Mouse (Mus musculus): ENCODE results near the gene Nemp1. TPM values are rescaled to one million over a fixed set of nuclear protein-coding genes. Genes with fewer than 3 reads are reported as not detected.

Gene Nemp1
- polyA plus RNA-seq, 1 experiment from 2014 or later: 11.2 TPM

DNA sequence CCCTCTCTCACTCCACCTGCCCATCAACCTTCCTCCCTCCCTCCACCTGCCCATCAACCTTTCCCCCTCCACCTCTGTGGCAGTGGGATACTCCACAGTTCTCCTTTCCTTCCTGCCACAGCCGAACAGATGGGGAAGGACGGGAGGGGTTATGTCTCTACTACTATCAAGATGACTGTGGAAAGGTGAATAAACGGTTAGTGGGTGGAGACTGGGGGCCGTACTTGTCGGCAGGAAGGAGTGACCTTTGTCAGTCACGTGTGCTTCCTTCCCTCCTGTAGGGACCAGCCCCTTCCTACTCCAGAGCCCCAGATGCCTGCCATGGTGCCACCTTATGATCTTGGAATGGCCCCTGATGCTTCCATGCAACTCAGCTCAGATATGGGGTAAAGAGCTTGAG is 8.6 kb upstream of the Nemp1 start:
- Histone ChIP-seq H3K27ac (replicated peaks; ENCODE audit: low read depth, low read length) (no peak overlapping the region), H3K4me2 (ENCODE audit: low read depth, low read length) (no peak overlapping the region), H3K4me3 (ENCODE audit: low read depth, low read length) (no peak overlapping the region), H3K9me3 (replicated peaks; ENCODE audit: control insufficient read depth, low read length) (no peaks in the 10 kb centered on the region), H3K9ac (replicated peaks; ENCODE audit: low read length) (peak overlapping the region; percentile 25; the same call in 1 of the 2 replicates), H3K27me3 (ENCODE audit: control insufficient read depth, insufficient read depth, low read length) (no peaks in the 10 kb centered on the region), H3K4me1 (ENCODE audit: control insufficient read depth, insufficient read depth, low read length) (peaks cover 12% of the 10 kb centered on the region), H3K36me3 (replicated peaks; ENCODE audit: control insufficient read depth, insufficient read depth, low read depth, low read length) (no peaks in the 10 kb centered on the region; the same call in 1 of the 2 replicates)
- DNase-seq (ENCODE audit: low spot score) (no peak), ATAC-seq (replicated peaks; ENCODE audit: insufficient number of reproducible peaks, low FRiP score, low TSS enrichment, low read depth) (no peak)
- 21% methylated on average over 6 of the region's 6 CpGs for WGBS

DNA sequence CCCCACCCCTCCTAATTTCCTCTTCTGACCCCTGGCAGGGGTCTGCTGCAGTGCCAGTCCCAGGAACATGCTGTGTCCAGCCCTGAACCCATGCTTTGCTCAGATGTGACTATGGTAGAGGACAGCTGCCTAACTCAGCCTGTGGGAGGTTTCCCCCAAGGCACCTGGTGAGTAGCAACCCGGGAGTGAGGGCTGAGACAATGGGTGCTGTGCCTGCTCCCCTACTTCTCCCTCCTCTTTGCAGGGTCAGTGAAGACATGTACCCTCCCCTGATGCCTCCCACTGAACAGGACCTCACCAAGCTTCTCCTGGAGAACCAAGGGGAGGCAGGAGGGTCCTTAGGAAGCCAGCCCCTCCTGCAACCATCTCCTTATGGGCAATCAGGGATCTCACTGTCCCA is 7.2 kb upstream of the Nemp1 start:
- Histone ChIP-seq H3K4me3 (ENCODE audit: low read depth, low read length) (no peak overlapping the region), H3K36me3 (replicated peaks; ENCODE audit: control insufficient read depth, insufficient read depth, low read depth, low read length) (peaks cover 2% of the 10 kb centered on the region), H3K4me1 (ENCODE audit: control insufficient read depth, insufficient read depth, low read length) (peaks cover 23% of the 10 kb centered on the region), H3K27me3 (ENCODE audit: control insufficient read depth, insufficient read depth, low read length) (peaks cover 2% of the 10 kb centered on the region; the same call in 1 of the 2 replicates), H3K4me2 (ENCODE audit: low read depth, low read length) (no peak overlapping the region), H3K9ac (replicated peaks; ENCODE audit: low read length) (no peak overlapping the region), H3K27ac (replicated peaks; ENCODE audit: low read depth, low read length) (no peak overlapping the region), H3K9me3 (replicated peaks; ENCODE audit: control insufficient read depth, low read length) (no peaks in the 10 kb centered on the region)
- 58% methylated on average over 1 of the region's 1 CpGs for WGBS
- ATAC-seq (replicated peaks; ENCODE audit: insufficient number of reproducible peaks, low FRiP score, low TSS enrichment, low read depth) (no peak), DNase-seq (ENCODE audit: low spot score) (no peak)

DNA sequence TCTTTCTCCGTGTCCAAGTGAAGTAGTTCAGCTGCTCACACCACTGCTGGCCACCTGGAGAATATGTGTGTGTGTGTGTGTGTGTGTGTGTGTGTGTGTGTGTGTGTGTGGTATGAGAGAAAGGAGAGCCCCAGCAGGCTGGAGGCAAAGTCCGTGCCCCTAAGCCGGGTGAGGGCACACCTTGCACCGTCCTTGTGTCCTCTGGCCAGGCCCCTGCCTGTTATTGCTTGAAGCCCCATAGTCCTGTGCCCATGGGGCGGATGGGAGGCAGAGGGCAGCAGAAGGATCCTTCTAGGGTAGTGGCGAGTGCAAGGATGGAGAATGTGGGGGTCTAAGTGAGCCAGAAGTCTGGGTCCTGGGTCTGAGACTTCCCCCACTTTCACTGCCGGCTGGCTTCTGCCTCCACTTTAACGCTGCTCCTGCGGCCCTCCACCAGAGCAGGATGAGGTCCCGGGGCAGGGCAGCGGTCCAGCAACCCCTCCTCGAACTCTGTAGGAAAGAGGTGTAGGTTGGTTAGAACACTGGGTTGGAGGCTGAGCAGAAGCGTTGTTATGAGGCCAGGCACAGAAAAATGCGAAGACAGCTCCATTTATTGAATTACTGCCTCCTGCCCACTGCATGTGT is 5.3 kb upstream of the Nemp1 start:
- WGBS: 23% methylated on average over 14 of the region's 14 CpGs
- Histone ChIP-seq H3K36me3 (replicated peaks; ENCODE audit: control insufficient read depth, insufficient read depth, low read depth, low read length) (peaks cover 2% of the 10 kb centered on the region; the same call in 1 of the 2 replicates), H3K4me3 (ENCODE audit: low read depth, low read length) (peak overlapping the region; percentile 6; the same call in 1 of the 2 replicates), H3K9ac (replicated peaks; ENCODE audit: low read length) (no peak overlapping the region; the same call in 1 of the 2 replicates), H3K9me3 (replicated peaks; ENCODE audit: control insufficient read depth, low read length) (no peaks in the 10 kb centered on the region), H3K4me2 (ENCODE audit: low read depth, low read length) (peak overlapping the region; percentile 27), H3K4me1 (ENCODE audit: control insufficient read depth, insufficient read depth, low read length) (peaks cover 26% of the 10 kb centered on the region), H3K27me3 (ENCODE audit: control insufficient read depth, insufficient read depth, low read length) (peaks cover 2% of the 10 kb centered on the region; the same call in 1 of the 2 replicates), H3K27ac (replicated peaks; ENCODE audit: low read depth, low read length) (0 out of 2 replicates have a peak overlapping the region, but pooled peaks have one; percentile 28)
- DNase-seq (ENCODE audit: low spot score): no peak
- ATAC-seq (replicated peaks; ENCODE audit: insufficient number of reproducible peaks, low FRiP score, low TSS enrichment, low read depth): no peak

DNA sequence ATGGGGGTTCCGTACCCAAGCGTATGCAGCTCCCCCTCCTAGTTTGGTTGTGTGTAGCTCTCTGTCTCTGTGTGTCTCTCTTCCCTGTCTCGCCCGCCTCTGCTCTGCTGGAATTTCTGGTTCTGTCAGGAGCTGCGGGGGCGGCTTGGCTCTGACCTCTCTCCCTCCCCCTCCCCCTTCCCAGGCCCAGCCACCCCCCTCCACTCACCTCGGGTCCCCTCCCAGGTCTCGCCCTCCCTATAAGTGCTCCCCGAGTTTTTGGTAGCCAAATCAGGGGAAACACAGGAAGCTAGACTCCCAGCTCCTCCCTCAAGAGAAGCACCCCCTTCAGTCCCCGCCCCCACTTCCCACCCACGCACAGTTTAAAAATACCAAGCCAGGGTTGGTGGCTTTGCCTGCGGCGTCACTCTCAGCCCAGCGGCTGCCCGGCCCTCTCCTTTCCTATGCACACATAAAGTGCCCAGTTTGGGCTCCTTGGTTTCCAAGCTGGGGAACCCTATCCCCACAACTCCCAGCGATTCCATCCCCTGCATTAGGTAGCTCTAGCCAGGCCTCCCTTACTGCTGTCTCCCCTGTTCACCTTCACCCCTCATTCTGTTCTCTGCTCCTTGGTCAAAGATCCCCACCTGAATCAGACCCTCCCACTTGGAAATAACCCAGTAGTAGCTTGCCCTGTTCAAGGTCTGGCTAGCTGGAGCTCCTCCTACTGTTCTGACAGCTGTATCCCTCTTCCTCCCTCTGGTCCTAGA is 4.6 kb upstream of the Nemp1 start:
- DNase-seq (ENCODE audit: low spot score): peak; percentile 61
- Histone ChIP-seq H3K27ac (replicated peaks; ENCODE audit: low read depth, low read length) (peak overlapping the region; percentile 67), H3K4me2 (ENCODE audit: low read depth, low read length) (peak overlapping the region; percentile 27), H3K36me3 (replicated peaks; ENCODE audit: control insufficient read depth, insufficient read depth, low read depth, low read length) (peaks cover 2% of the 10 kb centered on the region; the same call in 1 of the 2 replicates), H3K9me3 (replicated peaks; ENCODE audit: control insufficient read depth, low read length) (no peaks in the 10 kb centered on the region), H3K27me3 (ENCODE audit: control insufficient read depth, insufficient read depth, low read length) (peaks cover 2% of the 10 kb centered on the region; the same call in 1 of the 2 replicates), H3K9ac (replicated peaks; ENCODE audit: low read length) (peak overlapping the region; percentile 32), H3K4me3 (ENCODE audit: low read depth, low read length) (peak overlapping the region; percentile 6; the same call in 1 of the 2 replicates), H3K4me1 (ENCODE audit: control insufficient read depth, insufficient read depth, low read length) (peaks cover 26% of the 10 kb centered on the region)
- no peak for ATAC-seq (replicated peaks; ENCODE audit: insufficient number of reproducible peaks, low FRiP score, low TSS enrichment, low read depth)
- WGBS: 8% methylated on average over 16 of the region's 16 CpGs

DNA sequence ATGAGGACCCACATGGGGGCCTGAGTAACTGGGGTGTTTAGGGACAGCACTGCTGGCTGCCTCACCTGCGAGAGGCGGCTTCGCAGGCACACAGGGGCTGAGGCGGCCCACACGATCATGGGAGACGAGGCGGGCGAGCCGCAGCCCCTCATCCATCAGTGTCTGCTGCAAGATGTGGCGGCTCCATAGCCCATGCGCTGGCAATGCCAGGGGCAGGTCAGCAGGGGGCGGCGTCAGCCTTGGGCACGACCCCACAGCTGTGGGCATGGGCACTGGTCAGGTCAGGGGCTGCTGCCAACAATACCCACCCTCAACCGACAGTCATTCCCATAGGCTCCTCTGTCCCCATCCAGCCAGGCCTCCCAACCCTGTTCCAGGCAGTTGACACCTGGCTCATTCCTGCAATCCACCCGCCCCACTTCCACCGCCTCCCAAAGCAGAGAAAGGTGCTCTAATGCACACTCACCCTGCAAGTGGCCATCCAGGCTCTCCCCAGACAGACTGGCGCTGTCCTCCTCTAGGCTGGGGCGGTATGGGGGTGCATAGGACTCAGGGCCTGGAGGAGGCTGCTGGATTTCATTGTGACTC is 3.9 kb upstream of the Nemp1 start:
- Histone ChIP-seq H3K9me3 (replicated peaks; ENCODE audit: control insufficient read depth, low read length) (no peaks in the 10 kb centered on the region), H3K27me3 (ENCODE audit: control insufficient read depth, insufficient read depth, low read length) (peaks cover 2% of the 10 kb centered on the region; the same call in 1 of the 2 replicates), H3K4me2 (ENCODE audit: low read depth, low read length) (peak overlapping the region; percentile 27), H3K4me1 (ENCODE audit: control insufficient read depth, insufficient read depth, low read length) (peaks cover 26% of the 10 kb centered on the region), H3K27ac (replicated peaks; ENCODE audit: low read depth, low read length) (peak overlapping the region; percentile 67), H3K36me3 (replicated peaks; ENCODE audit: control insufficient read depth, insufficient read depth, low read depth, low read length) (peaks cover 2% of the 10 kb centered on the region; the same call in 1 of the 2 replicates), H3K4me3 (ENCODE audit: low read depth, low read length) (peak overlapping the region; percentile 12), H3K9ac (replicated peaks; ENCODE audit: low read length) (peak overlapping the region; percentile 32; the same call in 1 of the 2 replicates)
- 31% methylated on average over 19 of the region's 19 CpGs for WGBS
- peak; percentile 33 for DNase-seq (ENCODE audit: low spot score)
- ATAC-seq (replicated peaks; ENCODE audit: insufficient number of reproducible peaks, low FRiP score, low TSS enrichment, low read depth): no peak

DNA sequence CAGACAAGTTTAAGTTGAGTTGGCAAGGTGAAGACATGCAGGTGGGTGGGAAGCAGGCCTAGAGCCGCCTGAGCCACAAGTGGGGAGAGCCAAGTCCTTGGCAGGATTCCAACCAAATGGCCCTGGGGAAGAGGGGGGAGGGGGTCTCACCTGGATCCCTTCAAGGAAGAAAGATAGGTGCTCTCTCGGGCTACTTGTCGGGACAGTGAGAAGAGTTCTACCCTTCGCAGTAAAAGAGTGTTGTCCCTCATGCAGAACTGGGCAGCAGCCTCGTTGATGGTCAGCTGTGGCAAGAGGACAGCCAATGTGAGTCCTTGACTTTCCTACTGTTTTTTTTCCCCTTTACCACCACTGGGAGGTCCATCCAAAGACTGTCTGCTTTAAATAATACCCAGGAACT is 3.1 kb upstream of the Nemp1 start:
- 23% methylated on average over 5 of the region's 5 CpGs for WGBS
- ATAC-seq (replicated peaks; ENCODE audit: insufficient number of reproducible peaks, low FRiP score, low TSS enrichment, low read depth) (no peak), DNase-seq (ENCODE audit: low spot score) (no peak)
- H3K4me2 ChIP-seq (ENCODE audit: low read depth, low read length): no peak overlapping the region; the same call in 1 of the 2 replicates
- no peak overlapping the region for H3K27ac ChIP-seq (replicated peaks; ENCODE audit: low read depth, low read length)
- H3K36me3 ChIP-seq (replicated peaks; ENCODE audit: control insufficient read depth, insufficient read depth, low read depth, low read length): peaks cover 2% of the 10 kb centered on the region; the same call in 1 of the 2 replicates
- no peak overlapping the region for H3K4me3 ChIP-seq (ENCODE audit: low read depth, low read length)
- H3K4me1 ChIP-seq (ENCODE audit: control insufficient read depth, insufficient read depth, low read length): peaks cover 28% of the 10 kb centered on the region
- H3K9ac ChIP-seq (replicated peaks; ENCODE audit: low read length): no peak overlapping the region; the same call in none of the 2 replicates
- no peaks in the 10 kb centered on the region for H3K9me3 ChIP-seq (replicated peaks; ENCODE audit: control insufficient read depth, low read length)
- peaks cover 2% of the 10 kb centered on the region; the same call in 1 of the 2 replicates for H3K27me3 ChIP-seq (ENCODE audit: control insufficient read depth, insufficient read depth, low read length)

DNA sequence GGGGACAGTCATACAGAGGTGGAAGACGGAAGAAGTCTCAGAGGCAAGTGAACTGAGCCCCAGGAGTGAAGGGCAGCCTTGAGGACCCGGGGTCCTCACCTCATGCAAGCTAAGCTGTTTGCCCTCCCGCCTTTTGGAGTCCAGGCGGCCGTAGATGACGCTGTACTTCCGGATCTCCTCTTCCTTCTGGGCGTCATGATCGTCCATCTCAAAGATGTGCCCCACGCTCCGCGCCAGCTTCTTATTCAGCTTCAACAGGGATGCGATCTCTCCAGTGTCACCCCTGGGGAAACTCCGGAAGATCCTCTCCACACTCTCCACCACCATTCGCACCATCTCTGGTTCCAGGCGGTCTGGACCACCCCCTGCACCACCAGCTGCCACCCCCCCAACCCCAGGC is 2.5 kb upstream of the Nemp1 start:
- DNase-seq (ENCODE audit: low spot score) (no peak), ATAC-seq (replicated peaks; ENCODE audit: insufficient number of reproducible peaks, low FRiP score, low TSS enrichment, low read depth) (no peak)
- H3K27ac ChIP-seq (replicated peaks; ENCODE audit: low read depth, low read length): no peak overlapping the region
- H3K36me3 ChIP-seq (replicated peaks; ENCODE audit: control insufficient read depth, insufficient read depth, low read depth, low read length): peaks cover 2% of the 10 kb centered on the region; the same call in 1 of the 2 replicates
- peak overlapping the region; percentile 16; the same call in 1 of the 2 replicates for H3K4me3 ChIP-seq (ENCODE audit: low read depth, low read length)
- no peaks in the 10 kb centered on the region for H3K9me3 ChIP-seq (replicated peaks; ENCODE audit: control insufficient read depth, low read length)
- peaks cover 2% of the 10 kb centered on the region; the same call in 1 of the 2 replicates for H3K27me3 ChIP-seq (ENCODE audit: control insufficient read depth, insufficient read depth, low read length)
- H3K4me1 ChIP-seq (ENCODE audit: control insufficient read depth, insufficient read depth, low read length): peaks cover 30% of the 10 kb centered on the region
- 24% methylated on average over 16 of the region's 16 CpGs for WGBS
- peak overlapping the region; percentile 29 for H3K4me2 ChIP-seq (ENCODE audit: low read depth, low read length)
- no peak overlapping the region; the same call in none of the 2 replicates for H3K9ac ChIP-seq (replicated peaks; ENCODE audit: low read length)
